Mouse (Mus musculus): ENCODE data around the gene Plekhm2. TPM values are rescaled to one million over a fixed set of nuclear protein-coding genes. Genes with fewer than 3 reads are reported as not detected.
A peak's percentile ranks its signal among the peaks of the same experiment; 100 is the strongest.

Gene Plekhm2
- polyA plus RNA-seq, 1 experiment from 2014 or later: 8.5 TPM

- no peak overlapping the region for H3K4me3 ChIP-seq
- H3K27ac ChIP-seq: no peak overlapping the region
- H3K27me3 ChIP-seq: no peaks in the 10 kb centered on the region
- H3K36me3 ChIP-seq: peaks cover 32% of the 10 kb centered on the region
- H3K9me3 ChIP-seq: no peaks in the 10 kb centered on the region
- peaks cover 23% of the 10 kb centered on the region for H3K4me1 ChIP-seq
- H3K9ac ChIP-seq: no peak overlapping the region
- ATAC-seq (ENCODE audit: insufficient number of reproducible peaks, insufficient read depth, low FRiP score, low TSS enrichment, low read depth): no peak
- H3K4me2 ChIP-seq: no peak overlapping the region
- WGBS: 91% methylated on average over 8 of the region's 8 CpGs
Observed at GRCm38 (mm10) chr4:141645988-141646387, 18.7 kb downstream of the Plekhm2 start.

GRCm38 (mm10) chr4:141643118-141643855 lies 21.4 kb downstream of the Plekhm2 start:
- Histone ChIP-seq H3K36me3 (peaks cover 48% of the 10 kb centered on the region), H3K4me2 (no peak overlapping the region), H3K27me3 (no peaks in the 10 kb centered on the region), H3K9me3 (no peaks in the 10 kb centered on the region), H3K27ac (peak overlapping the region; percentile 56), H3K9ac (peak overlapping the region; percentile 21; the same call in 1 of the 2 replicates), H3K4me1 (peaks cover 9% of the 10 kb centered on the region), H3K4me3 (no peak overlapping the region)
- ATAC-seq (ENCODE audit: insufficient number of reproducible peaks, insufficient read depth, low FRiP score, low TSS enrichment, low read depth): no peak
- 59% methylated on average over 7 of the region's 7 CpGs for WGBS

- WGBS: 90% methylated on average over 25 of the region's 25 CpGs
- H3K4me3 ChIP-seq: no peak overlapping the region
- H3K4me1 ChIP-seq: peaks cover 9% of the 10 kb centered on the region
- H3K9ac ChIP-seq: peak overlapping the region; percentile 40; the same call in 1 of the 2 replicates
- no peak overlapping the region for H3K27ac ChIP-seq
- ATAC-seq (ENCODE audit: insufficient number of reproducible peaks, insufficient read depth, low FRiP score, low TSS enrichment, low read depth): no peak
- no peaks in the 10 kb centered on the region for H3K9me3 ChIP-seq
- no peak overlapping the region for H3K4me2 ChIP-seq
- peaks cover 54% of the 10 kb centered on the region for H3K36me3 ChIP-seq
- H3K27me3 ChIP-seq: no peaks in the 10 kb centered on the region
Observed at GRCm38 (mm10) chr4:141641961-141642811, 22.5 kb downstream of the Plekhm2 start.

GRCm38 (mm10) chr4:141641353-141641771 lies 23.3 kb downstream of the Plekhm2 start:
- H3K27ac ChIP-seq: no peak overlapping the region
- no peak for ATAC-seq (ENCODE audit: insufficient number of reproducible peaks, insufficient read depth, low FRiP score, low TSS enrichment, low read depth)
- H3K4me1 ChIP-seq: peaks cover 9% of the 10 kb centered on the region
- H3K4me3 ChIP-seq: no peak overlapping the region
- H3K4me2 ChIP-seq: no peak overlapping the region
- no peak overlapping the region for H3K9ac ChIP-seq
- H3K27me3 ChIP-seq: no peaks in the 10 kb centered on the region
- H3K36me3 ChIP-seq: peaks cover 59% of the 10 kb centered on the region
- 88% methylated on average over 7 of the region's 7 CpGs for WGBS
- no peaks in the 10 kb centered on the region for H3K9me3 ChIP-seq

GRCm38 (mm10) chr4:141639474-141639873 lies 25.2 kb downstream of the Plekhm2 start:
- Histone ChIP-seq H3K4me1 (peaks cover 9% of the 10 kb centered on the region), H3K4me2 (no peak overlapping the region), H3K4me3 (no peak overlapping the region), H3K9me3 (no peaks in the 10 kb centered on the region), H3K9ac (no peak overlapping the region), H3K27me3 (no peaks in the 10 kb centered on the region), H3K27ac (no peak overlapping the region), H3K36me3 (peaks cover 77% of the 10 kb centered on the region)
- WGBS: 64% methylated on average over 11 of the region's 11 CpGs
- no peak for ATAC-seq (ENCODE audit: insufficient number of reproducible peaks, insufficient read depth, low FRiP score, low TSS enrichment, low read depth)

- Histone ChIP-seq H3K4me2 (no peak overlapping the region), H3K4me1 (no peaks in the 10 kb centered on the region), H3K36me3 (peaks cover 95% of the 10 kb centered on the region), H3K9me3 (no peaks in the 10 kb centered on the region), H3K4me3 (no peak overlapping the region), H3K27me3 (no peaks in the 10 kb centered on the region), H3K27ac (no peak overlapping the region), H3K9ac (no peak overlapping the region)
- WGBS: 94% methylated on average over 5 of the region's 5 CpGs
- no peak for ATAC-seq (ENCODE audit: insufficient number of reproducible peaks, insufficient read depth, low FRiP score, low TSS enrichment, low read depth)
Observed at GRCm38 (mm10) chr4:141636693-141637092, 28.0 kb downstream of the Plekhm2 start.

GRCm38 (mm10) chr4:141635991-141636390 lies 28.7 kb downstream of the Plekhm2 start:
- no peak for ATAC-seq (ENCODE audit: insufficient number of reproducible peaks, insufficient read depth, low FRiP score, low TSS enrichment, low read depth)
- H3K36me3 ChIP-seq: peaks cover 95% of the 10 kb centered on the region
- no peaks in the 10 kb centered on the region for H3K9me3 ChIP-seq
- no peaks in the 10 kb centered on the region for H3K27me3 ChIP-seq
- no peak overlapping the region for H3K27ac ChIP-seq
- H3K4me1 ChIP-seq: no peaks in the 10 kb centered on the region
- 43% methylated on average over 9 of the region's 9 CpGs for WGBS
- H3K4me2 ChIP-seq: no peak overlapping the region
- no peak overlapping the region for H3K4me3 ChIP-seq
- no peak overlapping the region for H3K9ac ChIP-seq

GRCm38 (mm10) chr4:141632111-141632873 lies 32.4 kb downstream of the Plekhm2 start:
- H3K4me2 ChIP-seq: no peak overlapping the region
- H3K36me3 ChIP-seq: peaks cover 98% of the 10 kb centered on the region
- ATAC-seq (ENCODE audit: insufficient number of reproducible peaks, insufficient read depth, low FRiP score, low TSS enrichment, low read depth): no peak
- WGBS: 94% methylated on average over 21 of the region's 21 CpGs
- no peaks in the 10 kb centered on the region for H3K27me3 ChIP-seq
- H3K9me3 ChIP-seq: no peaks in the 10 kb centered on the region
- no peaks in the 10 kb centered on the region for H3K4me1 ChIP-seq
- H3K9ac ChIP-seq: no peak overlapping the region
- no peak overlapping the region for H3K27ac ChIP-seq
- no peak overlapping the region for H3K4me3 ChIP-seq

- H3K9me3 ChIP-seq: no peaks in the 10 kb centered on the region
- H3K36me3 ChIP-seq: peaks cover 96% of the 10 kb centered on the region
- no peak overlapping the region for H3K27ac ChIP-seq
- no peak overlapping the region for H3K4me3 ChIP-seq
- no peak overlapping the region for H3K9ac ChIP-seq
- no peak for ATAC-seq (ENCODE audit: insufficient number of reproducible peaks, insufficient read depth, low FRiP score, low TSS enrichment, low read depth)
- no peak overlapping the region for H3K4me2 ChIP-seq
- H3K4me1 ChIP-seq: no peaks in the 10 kb centered on the region
- 95% methylated on average over 20 of the region's 20 CpGs for WGBS
- H3K27me3 ChIP-seq: no peaks in the 10 kb centered on the region
Observed at GRCm38 (mm10) chr4:141631250-141631649, 33.4 kb downstream of the Plekhm2 start.

GRCm38 (mm10) chr4:141630021-141630420 lies 34.7 kb downstream of the Plekhm2 start:
- ATAC-seq (ENCODE audit: insufficient number of reproducible peaks, insufficient read depth, low FRiP score, low TSS enrichment, low read depth): no peak
- no peaks in the 10 kb centered on the region for H3K9me3 ChIP-seq
- peaks cover 97% of the 10 kb centered on the region for H3K36me3 ChIP-seq
- H3K4me2 ChIP-seq: no peak overlapping the region
- H3K9ac ChIP-seq: no peak overlapping the region
- H3K27ac ChIP-seq: no peak overlapping the region
- no peaks in the 10 kb centered on the region for H3K27me3 ChIP-seq
- H3K4me1 ChIP-seq: no peaks in the 10 kb centered on the region
- no peak overlapping the region for H3K4me3 ChIP-seq
- WGBS: 89% methylated on average over 11 of the region's 11 CpGs

- WGBS: 83% methylated on average over 14 of the region's 14 CpGs
Observed at GRCm38 (mm10) chr4:141628661-141629060, 36.0 kb downstream of the Plekhm2 start.

More at GRCm38 (mm10) chr4:141628661-141629060, 36.0 kb downstream of the Plekhm2 start:
- H3K4me1 ChIP-seq: no peaks in the 10 kb centered on the region
- H3K36me3 ChIP-seq: peaks cover 88% of the 10 kb centered on the region
- H3K9ac ChIP-seq: no peak overlapping the region
- no peaks in the 10 kb centered on the region for H3K27me3 ChIP-seq
- H3K27ac ChIP-seq: no peak overlapping the region
- no peak overlapping the region for H3K4me2 ChIP-seq
- no peaks in the 10 kb centered on the region for H3K9me3 ChIP-seq
- no peak for ATAC-seq (ENCODE audit: insufficient number of reproducible peaks, insufficient read depth, low FRiP score, low TSS enrichment, low read depth)
- H3K4me3 ChIP-seq: no peak overlapping the region

All from embryonic facial prominence, embryonic 13.5 days (tissue).